ENCODE assay signal across 9 mouse cellular contexts in the genomic region with DNA sequence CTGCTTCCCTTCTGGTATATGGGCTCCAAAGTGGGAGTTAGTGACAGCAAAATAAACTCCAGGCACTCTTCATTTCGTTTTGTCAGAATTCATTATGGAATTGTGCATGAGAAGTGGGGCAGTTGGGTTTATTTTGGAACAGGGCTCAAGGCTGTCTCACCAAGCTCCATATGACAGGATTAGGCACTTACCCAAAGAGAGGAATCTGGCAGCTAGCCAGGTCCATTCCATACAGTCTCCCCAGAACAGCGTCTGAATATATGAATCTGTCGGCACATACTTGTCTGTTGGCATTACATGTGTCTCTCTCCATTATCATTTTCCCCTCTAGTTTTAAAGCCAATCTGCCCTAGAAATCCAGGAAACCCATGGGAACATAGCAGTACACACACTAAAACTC.
A peak's percentile ranks its signal among the peaks of the same experiment; 100 is the strongest.
DNase-seq lines count a peak whose midpoint lies in the region; ATAC-seq lines count a peak whose summit lies in the region.
"Had no signal": no experiment of that assay in that cellular context is flagged by ENCODE, and none has a peak within 500 bp of the region (broad histone marks: within the 10 kb centered on the region; RNA-seq: fewer than 3 reads in every experiment).

No protein-coding gene starts in this region.

- H3K4me2 ChIP-seq in heart, embryonic 16.5 days (ENCODE audit: low read depth, low read length), result 0 out of 2 replicates have a peak overlapping the region, but pooled peaks have one; percentile 19

- peak; percentile 72; the same call in 1 of the 2 replicates for ATAC-seq in heart, embryonic 16.5 days (replicated peaks; ENCODE audit: extremely low read depth, insufficient read depth, low FRiP score)

- intact Hi-C loops in heart, postnatal 10 days (cut with DNase I), result no loop called here
- intact Hi-C loops in left cerebral cortex, postnatal 4 days (cut with DNase I), result no loop called here

- no peak overlapping the region for H3K4me3 ChIP-seq in heart, embryonic 16.5 days (ENCODE audit: low read length)

- 22% methylated on average over 3 of the region's 3 CpGs for WGBS in heart, embryonic 16.5 days

- peak overlapping the region; percentile 68 for H3K27ac ChIP-seq in heart, embryonic 16.5 days (ENCODE audit: low read length)

- no peak for DNase-seq in heart, postnatal 10 days
- DNase-seq in NIH3T3 (ENCODE audit: low read depth), result peak; percentile 50
- peak; percentile 76 to 87 for DNase-seq in cerebellum, postnatal 25 days
- DNase-seq in left cerebral cortex, postnatal 4 days, result peak; percentile 84
- DNase-seq in spleen, postnatal 10 days (ENCODE audit: low spot score in 2 of 2), result no peak
- no peak for DNase-seq in adrenal gland, postnatal 36 days
- no peak for DNase-seq in testis, postnatal 14 days (ENCODE audit: low spot score)
- DNase-seq: kidney, postnatal 36 days had no signal

- H3K9me3 ChIP-seq in heart, embryonic 16.5 days (replicated peaks; ENCODE audit: control insufficient read depth, low read length), result no peaks in the 10 kb centered on the region

- no peak overlapping the region for H3K9ac ChIP-seq in heart, embryonic 16.5 days (ENCODE audit: low read length)

- no peaks in the 10 kb centered on the region for H3K27me3 ChIP-seq in heart, embryonic 16.5 days (ENCODE audit: control insufficient read depth, insufficient read depth, low read length)

- H3K36me3 ChIP-seq in heart, embryonic 16.5 days (ENCODE audit: control insufficient read depth, insufficient read depth), result no peaks in the 10 kb centered on the region

- H3K4me1 ChIP-seq in heart, embryonic 16.5 days (ENCODE audit: control insufficient read depth, insufficient read depth, low read length), result peaks cover 12% of the 10 kb centered on the region

Comparison
In these comparisons a context has a peak if more than half of its experiments do, and no peak if none do; other contexts are left out.
1. DNase-seq: peak in NIH3T3 (single experiment), cerebellum, postnatal 25 days (2 of 2) and left cerebral cortex, postnatal 4 days (single experiment); none in heart, postnatal 10 days (0 of 2), spleen, postnatal 10 days (0 of 2), adrenal gland, postnatal 36 days (0 of 2) and testis, postnatal 14 days (single experiment).